Mouse (Mus musculus) Muller cell, postnatal 12 days (primary cell): ENCODE results near the gene H2-D1.
"Not testable (repeated sequence)": the region's sequence is repeated elsewhere in the genome, so short reads cannot be mapped to it uniquely, and the experiment has no call there.

Source experiments
- DNase-seq: peaks from one replicate; pipeline ENCODE4 v3.0.0-alpha.2; 2015; ENCODE audit errors: inconsistent ontology term

H2-D1 gene

DNA sequence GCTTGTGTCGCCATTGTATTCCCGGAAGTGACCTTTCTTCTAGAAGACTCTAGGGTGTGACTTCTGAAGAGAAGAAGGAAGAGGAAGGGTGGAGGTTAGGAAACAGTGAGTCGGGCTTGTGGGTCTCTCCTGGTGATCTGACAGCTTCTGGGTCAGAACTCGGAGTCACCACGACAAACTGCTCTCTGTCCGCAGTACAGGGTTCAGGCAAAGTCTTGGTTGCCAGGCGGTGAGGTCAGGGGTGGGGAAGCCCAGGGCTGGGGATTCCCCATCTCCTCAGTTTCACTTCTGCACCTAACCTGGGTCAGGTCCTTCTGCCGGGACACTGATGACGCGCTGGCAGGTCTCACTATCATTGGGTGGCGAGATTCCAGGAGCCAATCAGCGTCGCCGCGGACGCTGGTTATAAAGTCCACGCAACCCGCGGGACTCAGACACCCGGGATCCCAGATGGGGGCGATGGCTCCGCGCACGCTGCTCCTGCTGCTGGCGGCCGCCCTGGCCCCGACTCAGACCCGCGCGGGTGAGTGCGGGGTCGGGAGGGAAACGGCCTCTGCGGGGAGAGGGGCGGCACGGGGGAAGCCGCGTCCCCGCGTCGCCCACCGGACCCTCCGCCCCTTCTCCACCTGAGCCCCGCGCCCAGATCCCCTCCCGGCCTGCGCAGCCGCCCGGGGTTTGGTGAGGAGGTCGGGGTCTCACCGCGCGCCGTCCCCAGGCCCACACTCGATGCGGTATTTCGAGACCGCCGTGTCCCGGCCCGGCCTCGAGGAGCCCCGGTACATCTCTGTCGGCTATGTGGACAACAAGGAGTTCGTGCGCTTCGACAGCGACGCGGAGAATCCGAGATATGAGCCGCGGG lies at the start of gene H2-D1:
H2-D1 (plus strand) TSS at position 67 of the 859 bp plus-strand sequence.
- peak; percentile 89 for DNase-seq

DNA sequence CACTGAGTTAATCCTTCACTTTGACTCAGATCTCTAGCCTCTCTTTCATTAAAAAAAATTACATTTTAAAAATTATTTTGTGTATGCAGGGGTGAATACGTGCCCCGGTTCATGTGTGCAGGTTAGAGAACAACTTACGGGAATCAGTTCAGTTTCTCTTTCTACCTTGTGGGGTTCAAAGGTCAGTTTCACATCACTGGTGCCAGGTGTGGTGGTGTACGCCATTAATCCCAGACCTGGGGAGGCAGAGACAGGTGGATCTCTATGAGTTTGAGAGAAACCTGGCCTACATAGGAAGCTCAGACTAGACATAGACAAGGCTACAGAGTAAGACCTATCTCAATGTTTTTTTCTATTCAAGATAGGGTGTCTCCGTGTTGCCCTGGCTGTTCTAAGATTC lies 49.5 kb upstream of the H2-D1 start:
- DNase-seq = no peak

DNA sequence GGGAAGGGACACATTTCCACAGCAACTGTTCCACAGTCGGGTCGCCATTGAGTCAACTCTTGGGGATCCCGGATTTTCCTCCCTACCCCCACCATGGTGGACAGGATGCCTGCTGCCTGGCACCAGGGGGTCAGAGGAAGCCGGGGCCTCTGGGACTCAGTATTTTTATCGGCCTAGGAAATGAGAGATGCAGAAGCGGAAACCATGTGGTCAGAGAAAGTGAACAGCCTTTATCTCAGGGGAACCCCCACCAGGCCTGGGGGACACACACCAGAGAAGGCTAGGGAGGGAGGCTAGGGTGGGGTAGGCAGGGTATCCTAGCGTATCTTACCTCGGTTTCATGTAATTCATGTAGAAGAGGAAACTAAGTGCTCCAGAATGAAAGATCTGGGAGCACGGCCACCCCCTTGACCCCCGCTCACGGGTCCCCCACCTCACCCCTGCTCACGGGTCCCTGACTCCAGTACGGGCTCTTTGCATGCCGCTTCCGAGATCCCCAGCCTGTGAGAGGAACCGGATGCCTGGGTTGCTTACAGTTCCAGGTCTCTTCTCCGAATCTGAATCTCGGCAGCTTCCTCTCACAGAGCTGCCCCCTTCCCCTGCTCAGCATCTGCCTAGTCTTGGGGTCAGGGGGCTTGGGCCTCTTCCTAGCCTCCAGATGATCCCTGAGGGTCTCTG lies 43.9 kb upstream of the H2-D1 start:
- no peak for DNase-seq

DNA sequence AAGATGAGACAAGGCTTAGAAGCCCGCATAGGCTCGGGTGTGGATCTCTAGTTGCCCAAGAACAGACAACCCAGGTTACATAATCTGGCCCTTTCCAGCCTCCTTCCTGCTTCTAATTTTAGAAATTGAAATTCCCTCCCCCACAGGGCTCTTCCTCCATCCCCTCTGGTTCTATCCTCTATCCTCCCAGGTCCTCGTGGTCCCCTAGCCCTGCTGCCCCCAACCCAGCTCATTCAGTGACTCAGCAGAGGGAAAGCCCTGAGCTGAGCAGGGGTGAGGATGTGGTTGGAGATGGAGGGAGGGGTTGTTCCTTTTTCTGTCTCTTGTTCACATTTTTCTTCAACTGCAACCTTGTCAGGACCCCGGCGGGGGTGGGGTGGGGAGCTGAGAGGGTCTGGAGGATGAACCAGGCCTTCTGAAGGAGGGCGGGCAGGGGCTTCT lies 42.9 kb upstream of the H2-D1 start:
- DNase-seq = no peak

DNA sequence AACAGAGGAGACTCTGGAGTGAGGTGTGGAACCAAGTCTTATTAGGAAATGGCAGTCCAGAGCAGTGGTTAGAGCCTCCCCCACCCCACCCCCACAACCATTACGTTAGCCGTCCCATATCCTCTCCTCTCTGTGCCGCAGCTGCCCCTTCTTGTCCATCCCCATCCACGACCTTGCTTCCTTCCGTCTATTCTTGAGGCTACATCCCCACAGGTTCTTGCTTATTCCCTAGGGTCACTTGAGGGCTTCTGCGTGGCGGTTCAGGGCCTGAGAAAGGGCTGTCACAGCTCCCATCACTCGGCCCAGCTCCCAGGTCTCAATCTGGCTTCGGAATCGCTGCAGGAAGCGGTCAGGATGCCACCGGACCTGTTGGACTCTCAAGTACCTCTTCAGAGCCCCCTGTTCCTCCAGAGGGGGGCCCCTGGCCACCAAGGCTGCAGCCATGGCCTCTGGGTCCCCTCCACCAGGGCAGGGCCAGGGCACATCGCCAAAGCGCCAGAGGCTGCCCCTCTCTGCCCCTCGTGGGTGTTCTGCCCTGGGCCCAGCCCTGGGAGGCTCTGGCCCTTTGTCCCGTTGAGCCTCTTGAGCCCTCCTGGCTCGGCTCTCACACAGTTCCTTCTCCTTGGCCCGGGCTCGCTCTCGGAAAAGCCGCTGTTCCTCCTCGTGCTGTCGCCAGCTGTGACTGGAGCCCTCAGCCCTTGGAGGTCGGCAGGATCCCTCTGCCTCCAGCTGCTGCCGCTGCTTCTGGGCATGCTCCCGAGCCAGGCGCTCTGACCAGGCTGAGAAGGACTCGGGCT lies 42.2 kb upstream of the H2-D1 start, which contains the start of gene Gm16181:
Gm16181 (plus strand) TSS at position 679 of the 797 bp plus-strand sequence.
- no peak for DNase-seq

DNA sequence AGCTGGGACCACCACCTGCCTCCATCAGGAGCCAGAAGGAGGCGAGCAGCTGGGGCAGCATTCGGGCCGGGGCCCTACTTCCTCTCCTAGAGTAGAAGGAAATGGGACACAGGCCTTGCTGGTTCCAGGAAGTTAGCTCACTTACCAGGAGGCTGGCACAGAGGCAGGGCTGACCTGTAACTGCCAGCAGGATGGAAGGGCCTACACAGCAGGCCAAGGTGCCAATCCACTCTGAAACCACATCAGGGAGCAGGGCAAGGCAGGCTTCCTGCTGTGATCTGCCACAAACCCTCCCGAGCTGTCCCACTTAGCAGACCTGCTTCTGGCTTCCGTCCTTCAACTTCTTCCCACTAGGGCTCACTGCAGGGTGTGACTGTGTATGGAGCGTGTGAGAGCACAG lies 40.2 kb upstream of the H2-D1 start:
- no peak for DNase-seq

DNA sequence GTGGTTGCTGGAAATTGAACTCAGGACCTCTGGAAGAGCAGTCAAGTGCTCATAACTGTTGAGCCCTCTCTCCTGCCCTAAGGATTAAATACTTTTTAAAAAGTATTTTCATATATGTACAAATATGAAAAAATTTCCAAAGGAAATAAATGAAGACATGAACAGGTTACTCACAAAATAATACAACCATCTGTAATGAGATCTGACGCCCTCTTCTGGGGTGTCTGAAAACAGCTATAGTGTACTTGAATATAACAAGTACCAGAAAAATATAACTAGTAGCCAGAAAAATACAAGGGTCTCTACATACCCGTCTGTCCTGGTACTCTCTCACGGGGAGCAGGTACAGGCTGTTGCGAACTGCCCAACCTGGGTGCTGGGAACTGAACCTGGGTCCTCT lies 37.9 kb upstream of the H2-D1 start:
- no peak for DNase-seq

DNA sequence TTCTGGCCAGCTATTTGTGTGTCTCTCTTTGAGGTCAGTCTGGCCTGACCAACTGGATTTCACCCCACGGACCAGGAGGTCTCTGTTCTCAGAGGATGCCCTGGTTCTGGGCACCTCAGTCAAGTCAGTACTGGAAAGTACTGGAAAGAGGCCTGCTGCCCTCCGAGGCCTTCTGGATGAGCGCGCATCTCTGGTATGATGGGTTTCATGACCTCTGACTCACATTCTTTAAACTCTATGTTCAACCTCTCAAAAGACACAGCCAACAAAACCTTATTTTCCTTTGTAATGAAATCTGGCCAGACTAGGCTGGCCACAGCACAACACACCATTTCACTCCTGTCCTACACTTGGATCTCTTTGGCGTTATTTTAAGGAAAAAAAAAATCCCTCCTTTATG lies 37.1 kb upstream of the H2-D1 start:
- peak; percentile 65 for DNase-seq

DNA sequence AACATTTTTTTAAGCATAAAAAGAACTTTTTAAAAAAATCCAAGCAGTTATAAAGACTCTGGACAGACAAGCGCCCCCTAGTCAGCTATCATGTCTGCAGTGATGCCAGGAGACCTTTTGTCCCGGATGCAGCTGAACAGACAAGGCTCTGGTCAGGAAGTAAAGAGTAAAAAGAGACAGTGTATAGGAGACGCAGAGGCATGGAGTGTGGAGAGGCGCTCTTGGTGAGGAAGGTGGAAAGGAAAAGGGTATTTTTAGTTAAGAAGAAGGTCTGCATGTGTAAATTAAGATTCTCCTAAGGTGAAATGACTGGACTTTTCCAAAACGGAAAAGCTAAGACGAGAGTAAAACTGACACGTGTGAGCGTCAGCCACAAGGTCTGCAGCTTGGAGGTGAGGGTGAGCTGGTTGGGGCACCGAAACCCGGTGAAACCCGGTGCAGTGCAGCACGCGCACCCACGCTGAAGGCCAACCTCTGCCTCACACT lies 35.9 kb upstream of the H2-D1 start:
- no peak for DNase-seq

DNA sequence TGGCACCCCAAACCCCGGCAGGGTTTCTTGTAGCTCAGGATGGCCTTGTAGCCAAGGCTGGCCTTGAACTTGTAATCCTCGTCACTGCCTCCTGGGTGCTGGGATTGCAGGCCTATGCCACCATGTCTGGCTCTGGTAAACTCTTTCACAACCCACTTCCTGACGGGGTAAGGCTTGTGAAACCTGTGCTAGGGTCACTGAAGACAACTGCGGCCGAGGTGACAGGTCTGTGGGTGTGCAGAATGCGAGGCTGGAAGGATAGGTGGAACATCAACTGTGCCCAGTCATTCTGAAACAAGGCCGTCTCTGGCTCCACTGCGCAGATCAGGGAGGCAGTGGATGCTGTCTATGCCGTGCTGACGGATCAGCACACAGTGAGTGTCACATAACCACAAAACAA lies 31.5 kb upstream of the H2-D1 start:
- no peak for DNase-seq

DNA sequence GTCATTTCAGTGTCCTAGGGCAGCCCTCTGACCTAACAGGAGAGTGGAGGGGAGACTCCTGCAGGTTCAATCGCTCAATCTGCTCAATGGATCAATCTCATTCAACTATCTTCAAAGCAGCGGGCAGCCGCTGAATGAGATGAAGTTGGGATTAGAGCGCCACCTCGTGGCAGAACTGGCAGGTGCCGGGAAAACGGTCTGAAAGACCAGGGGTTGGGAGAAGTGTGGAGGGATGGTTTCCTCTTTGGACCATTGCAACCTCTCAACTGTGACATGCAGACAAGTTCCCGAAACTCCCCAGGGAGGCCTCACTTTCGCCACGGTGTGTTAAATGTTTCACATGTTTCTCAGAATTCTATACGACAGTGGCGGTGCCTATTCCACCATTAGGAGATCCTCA lies 30.5 kb upstream of the H2-D1 start:
- peak; percentile 60 for DNase-seq

DNA sequence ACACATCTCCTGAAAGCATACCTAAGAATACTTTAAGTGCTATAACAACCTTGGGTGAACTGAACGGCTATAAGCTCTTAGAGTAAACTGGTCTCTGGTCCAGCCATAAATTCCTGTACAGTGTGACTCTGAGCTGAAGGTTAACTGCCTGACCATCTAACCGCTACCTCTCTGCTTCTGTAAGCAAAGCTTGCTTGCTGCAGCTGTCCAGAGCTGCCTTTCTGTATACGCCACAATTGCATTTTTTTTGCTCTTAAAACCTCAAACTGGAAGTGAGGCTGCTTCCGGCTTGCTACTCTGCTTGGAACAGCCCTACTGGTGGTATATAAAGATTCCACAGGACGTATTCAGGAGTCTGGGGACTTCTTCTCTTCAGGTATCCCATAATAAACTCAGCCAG lies 29.9 kb upstream of the H2-D1 start:
- no peak for DNase-seq

DNA sequence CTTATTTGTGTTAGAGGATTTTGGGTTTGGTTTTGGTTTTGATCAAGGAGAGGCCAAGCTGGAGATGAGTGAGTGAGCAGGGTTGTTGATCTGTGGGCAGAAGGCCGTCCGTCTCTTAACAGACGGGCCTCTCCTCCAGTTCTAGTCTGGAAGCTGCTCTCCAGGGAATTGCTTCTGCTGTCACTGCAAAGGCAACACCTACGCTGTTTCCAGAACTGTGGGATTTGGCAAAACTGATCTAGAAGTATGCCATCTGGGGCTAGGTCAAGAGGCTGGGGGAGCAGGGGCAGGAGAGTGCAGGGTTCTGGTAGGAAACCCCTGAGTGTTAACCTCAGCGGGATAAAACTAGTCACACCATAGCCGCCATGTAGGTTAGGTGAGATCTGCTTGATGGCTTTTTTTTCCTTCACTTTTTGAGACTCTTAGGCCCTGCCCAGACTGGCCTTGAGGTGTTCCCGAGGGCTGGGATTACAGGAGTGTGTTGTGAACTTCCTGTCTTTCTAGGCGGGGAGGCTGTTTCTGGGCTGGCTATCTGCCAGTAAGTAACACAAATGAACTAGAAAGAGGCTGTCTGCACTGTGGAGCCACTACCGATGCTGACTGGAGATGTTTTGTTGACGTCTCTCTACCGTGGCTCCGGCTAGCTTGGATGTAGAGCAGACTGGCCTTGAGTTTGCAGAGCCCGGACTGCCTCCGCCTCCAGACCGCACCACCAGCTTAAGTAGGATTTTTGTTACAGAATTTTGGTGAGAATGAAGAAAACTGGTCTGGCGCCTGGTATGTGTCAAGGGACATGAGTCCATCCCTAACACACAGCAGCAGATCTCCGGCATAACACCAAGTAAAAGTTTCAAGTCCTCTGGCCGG lies 29.2 kb upstream of the H2-D1 start, which contains the start of gene Atp6v1g2:
Atp6v1g2 (plus strand) TSS at position 547 of the 867 bp plus-strand sequence.
- DNase-seq = no peak

DNA sequence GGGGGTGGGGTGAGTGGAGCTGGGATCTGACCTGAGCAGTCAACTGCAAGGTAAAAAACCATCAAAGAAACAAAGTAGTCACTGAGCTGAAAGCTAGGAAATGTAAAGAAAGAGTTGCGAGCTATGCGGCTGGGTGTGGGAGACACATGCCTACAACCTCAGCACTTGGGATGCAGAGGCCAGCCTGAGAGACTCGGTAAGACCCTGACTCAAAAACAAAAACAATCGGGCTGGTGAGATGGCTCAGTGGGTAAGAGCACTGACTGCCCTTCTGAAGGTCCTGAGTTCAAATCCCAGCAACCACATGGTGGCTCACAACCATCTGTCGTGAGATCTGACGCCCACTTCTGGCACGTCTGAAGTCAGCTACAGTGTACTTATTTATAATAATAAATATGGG lies 28.4 kb upstream of the H2-D1 start:
- DNase-seq = not testable (repeated sequence)

DNA sequence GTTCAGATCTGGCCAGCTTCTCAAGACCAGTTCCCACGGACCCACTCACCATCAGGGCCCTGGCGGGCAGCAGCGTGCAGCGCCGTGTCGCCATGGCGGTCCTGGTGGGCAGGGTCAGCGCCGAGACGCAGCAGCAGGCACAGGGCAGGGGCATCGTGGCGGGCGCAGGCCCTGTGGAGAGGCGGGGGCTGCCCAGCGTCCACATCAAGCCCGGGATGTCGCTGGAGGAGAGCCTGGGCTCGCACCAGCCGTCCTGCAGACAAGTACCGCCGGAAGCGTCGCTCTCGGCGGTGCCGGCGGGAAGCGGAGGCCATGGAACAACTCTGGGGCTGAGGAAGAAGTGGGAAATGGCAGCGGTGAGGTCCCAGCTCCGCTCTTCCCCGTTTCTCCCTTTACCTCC lies 27.6 kb upstream of the H2-D1 start:
- peak; percentile 40 for DNase-seq

DNA sequence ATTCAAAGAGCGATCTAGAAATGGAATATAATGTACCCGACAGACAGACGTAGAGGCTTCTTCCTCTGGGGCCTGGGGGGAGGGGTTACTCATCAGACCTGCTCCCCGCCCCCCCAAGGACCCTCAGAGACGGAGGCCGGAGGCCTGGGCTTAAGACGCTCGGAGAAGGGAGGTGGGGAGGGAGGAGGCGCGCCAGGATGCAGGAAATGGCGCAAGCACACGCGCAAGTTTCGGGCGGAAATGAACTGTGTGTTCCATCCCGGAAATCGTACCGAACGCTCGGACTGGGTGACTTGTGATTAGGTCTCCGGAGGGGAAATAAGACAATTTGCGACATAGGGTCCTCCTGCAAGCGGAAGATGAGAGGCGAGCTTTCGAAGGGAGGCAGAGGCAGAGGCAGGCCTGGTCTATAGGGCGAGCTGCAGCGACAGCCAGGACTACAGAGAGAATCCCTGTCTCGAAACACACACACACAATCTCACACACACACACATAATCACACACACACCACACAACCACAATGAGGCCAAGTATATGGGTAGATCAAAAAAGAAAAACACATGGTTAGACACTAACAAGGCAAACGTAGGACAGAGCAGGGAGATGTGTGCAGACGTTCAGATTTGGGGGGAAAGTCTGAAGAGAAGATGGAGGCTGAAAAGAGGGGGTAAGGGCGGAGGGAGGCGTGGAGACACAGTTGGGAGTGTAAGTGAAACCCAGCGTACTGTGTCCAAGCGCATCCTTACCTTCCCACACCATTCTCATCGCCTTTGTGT lies 26.7 kb upstream of the H2-D1 start, which contains the start of gene Nfkbil1:
Nfkbil1 (minus strand) TSS at position 179 of the 776 bp plus-strand sequence.
- DNase-seq = peak; percentile 92

DNA sequence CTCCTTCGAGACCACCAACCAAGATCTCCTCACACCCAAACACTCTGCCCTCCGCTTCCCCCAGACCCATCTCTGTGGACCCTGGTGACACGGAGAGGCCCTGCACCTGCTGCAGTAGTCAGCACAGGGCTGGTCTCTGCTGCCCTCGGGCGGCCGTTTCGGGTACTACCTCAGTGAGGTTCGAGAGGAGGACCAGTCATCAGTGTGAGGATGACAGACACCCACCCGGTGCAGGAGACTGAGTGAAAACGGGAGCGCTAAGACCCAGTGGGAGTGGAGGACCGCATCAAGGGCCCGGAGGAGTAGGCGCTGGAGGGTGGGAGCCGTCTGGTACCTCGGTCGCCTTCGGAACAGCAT lies 26.2 kb upstream of the H2-D1 start:
- DNase-seq = peak; percentile 91

DNA sequence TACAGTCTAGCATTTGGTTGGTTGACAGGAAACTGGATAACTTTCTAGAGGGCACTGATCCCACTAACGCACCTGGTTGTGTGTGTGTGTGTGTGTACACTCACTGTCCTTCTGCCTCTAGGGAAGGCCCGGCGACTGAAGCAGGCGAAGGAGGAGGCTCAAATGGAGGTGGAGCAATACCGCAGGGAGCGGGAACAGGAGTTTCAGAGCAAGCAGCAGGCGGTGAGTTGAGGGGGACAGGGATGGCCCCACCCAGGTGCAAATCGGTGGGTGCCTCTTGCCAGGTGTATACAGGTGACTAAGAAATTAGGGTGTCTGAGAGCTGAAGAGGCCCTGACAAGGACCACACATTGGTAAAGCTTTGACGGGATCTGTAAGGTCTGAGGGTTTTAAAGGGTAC lies 25.5 kb upstream of the H2-D1 start:
- no peak for DNase-seq

DNA sequence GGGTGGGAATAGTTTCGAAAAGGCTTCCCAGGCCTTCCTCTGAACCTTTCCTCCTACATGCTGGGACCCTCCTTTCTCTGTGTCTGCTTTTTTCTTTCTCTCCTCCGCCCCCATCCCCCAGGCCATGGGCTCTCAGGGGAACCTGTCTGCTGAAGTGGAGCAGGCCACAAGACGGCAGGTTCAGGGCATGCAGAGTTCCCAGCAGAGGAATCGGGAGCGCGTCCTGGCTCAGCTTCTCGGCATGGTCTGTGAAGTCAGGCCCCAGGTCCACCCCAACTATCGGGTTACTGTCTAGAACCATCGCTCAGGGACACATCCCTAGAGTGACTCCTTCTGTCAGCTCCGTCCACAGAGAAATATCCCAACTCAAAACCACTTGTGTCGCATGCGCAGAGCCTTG lies 25.0 kb upstream of the H2-D1 start:
- DNase-seq = no peak

DNA sequence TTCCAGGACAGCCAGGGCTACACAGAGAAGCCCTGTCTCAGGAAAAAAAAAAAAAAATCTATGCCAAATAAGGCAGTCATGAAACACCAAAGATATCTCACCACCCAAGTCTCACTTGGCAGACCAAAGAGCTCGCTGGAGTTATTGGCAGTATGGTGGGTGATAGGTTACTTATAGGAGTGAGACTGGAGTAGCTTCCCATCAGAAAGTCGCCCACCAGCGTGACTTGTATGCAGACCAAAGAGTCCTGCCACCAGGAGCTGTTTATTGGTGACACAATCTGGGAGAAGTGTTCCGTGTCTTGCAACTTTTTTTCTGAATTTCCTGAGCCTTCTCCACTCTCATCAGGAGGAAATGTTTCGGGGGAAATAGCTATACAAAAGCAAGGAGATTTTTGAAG lies 22.8 kb upstream of the H2-D1 start:
- no peak for DNase-seq
